Mouse (Mus musculus) embryonic fibroblast, embryonic 13.5 days (primary cell): ENCODE data around the gene Mybph. TPM values are rescaled to one million over a fixed set of nuclear protein-coding genes. Genes with fewer than 3 reads are reported as not detected.
"Not testable (repeated sequence)": the region's sequence is repeated elsewhere in the genome, so short reads cannot be mapped to it uniquely, and the experiment has no call there.

Source experiments
- H3K27ac ChIP-seq: 2 replicates; pipeline ENCODE4 v1.5.1; 2012; ENCODE audit warnings: low read length, control low read depth, inconsistent platforms; ENCODE audit not compliant: insufficient read depth
- H3K4me1 ChIP-seq: 2 replicates; pipeline ENCODE4 v1.6.1; 2011; ENCODE audit warnings: low read length; ENCODE audit not compliant: control insufficient read depth, insufficient read depth
- H3K4me3 ChIP-seq: 2 replicates; pipeline ENCODE4 v1.5.1; 2011; ENCODE audit warnings: mild to moderate bottlenecking, control low read depth, low read length; ENCODE audit not compliant: insufficient read depth
- CTCF ChIP-seq: IDR thresholded peaks from 2 replicates; pipeline ENCODE4 v1.5.1; 2011; ENCODE audit warnings: mild to moderate bottlenecking, control low read depth, low read length, moderate library complexity, borderline replicate concordance; ENCODE audit not compliant: insufficient read depth
- POLR2A ChIP-seq: IDR thresholded peaks from 2 replicates; pipeline ENCODE4 v1.6.1; 2011; ENCODE audit warnings: low read depth, mild to moderate bottlenecking, control low read depth, low read length, moderate library complexity
- polyA plus RNA-seq: library from polyadenylated mRNA; stranded (reverse); fragments of >200 nt; gene quantifications from 2 replicates; pipeline ENCODE4 v1.2.4, GENCODE M21; 2011; ENCODE audit warnings: low read depth; ENCODE audit not compliant: missing spikeins, insufficient read length

The Mybph gene
- polyA plus RNA-seq, 1 experiment = not detected

DNA sequence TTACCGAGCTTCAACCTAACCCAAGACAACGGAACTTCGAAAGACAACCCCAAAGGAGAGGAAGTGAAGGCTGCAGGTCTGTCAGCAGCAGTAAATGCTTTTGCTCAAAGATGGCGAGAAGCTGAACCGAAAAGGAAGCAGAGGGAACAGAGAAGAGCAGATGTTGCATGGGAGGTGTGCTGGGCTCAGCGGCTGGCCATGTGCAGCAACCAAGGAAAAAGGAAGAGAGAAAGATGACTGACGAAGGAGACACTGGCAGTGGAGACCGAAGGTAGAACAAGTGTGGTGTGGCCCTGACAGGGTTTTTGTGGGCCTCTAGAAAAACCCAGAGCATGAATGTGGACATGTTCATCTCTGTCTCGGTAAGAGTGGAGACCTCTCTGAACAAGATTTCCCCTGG, 47.5 kb downstream of the Mybph start:
- TF ChIP-seq POLR2A (no peak), CTCF (no peak)
- Histone ChIP-seq H3K27ac (no peak overlapping the region), H3K4me1 (peaks cover 3% of the 10 kb centered on the region; the same call in 1 of the 2 replicates), H3K4me3 (no peak overlapping the region)

DNA sequence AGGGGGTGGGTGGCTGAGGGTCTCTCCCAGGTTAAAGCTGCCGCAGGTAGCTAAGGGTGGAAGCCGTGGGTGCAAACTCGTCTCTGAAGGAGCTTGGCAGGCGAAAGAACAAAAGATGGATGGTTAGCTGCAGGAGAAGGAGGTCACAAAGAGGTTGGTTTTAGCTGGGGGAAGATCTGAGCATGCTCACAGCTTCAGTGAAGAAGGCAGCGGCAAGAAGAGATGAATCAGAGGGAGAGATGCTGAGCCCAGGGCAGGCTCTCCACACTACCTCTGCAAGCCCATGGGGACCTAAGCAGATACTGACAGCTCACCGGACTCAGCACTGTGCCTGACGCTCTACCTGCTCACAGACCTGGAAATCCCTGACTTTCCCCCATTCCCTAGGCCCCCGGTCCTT, 48.0 kb downstream of the Mybph start:
- TF ChIP-seq POLR2A (no peak), CTCF (no peak)
- H3K27ac ChIP-seq = no peak overlapping the region
- no peak overlapping the region for H3K4me3 ChIP-seq
- no peaks in the 10 kb centered on the region for H3K4me1 ChIP-seq

DNA sequence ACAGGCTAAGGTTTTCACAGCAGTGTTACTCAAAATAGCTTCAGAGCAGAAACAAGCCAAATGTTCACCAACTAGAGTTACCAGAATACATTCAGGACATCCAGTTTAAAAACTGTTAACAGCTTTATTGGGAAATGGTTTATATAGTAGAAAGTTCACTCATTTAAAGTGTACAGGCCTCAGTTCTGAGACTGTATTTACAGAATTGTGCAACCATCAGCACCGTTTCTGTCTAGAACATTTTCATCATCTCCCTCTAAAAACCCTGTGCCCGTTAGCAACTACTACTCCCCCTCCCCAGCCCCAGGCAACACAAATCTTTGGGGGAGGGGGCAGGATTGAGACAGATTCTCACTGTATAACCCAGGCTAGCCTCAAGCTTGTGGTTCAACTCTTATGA, 49.0 kb downstream of the Mybph start:
- Histone ChIP-seq H3K4me3 (no peak overlapping the region), H3K27ac (no peak overlapping the region), H3K4me1 (no peaks in the 10 kb centered on the region)
- no peak for TF ChIP-seq CTCF
- no peak for TF ChIP-seq POLR2A

DNA sequence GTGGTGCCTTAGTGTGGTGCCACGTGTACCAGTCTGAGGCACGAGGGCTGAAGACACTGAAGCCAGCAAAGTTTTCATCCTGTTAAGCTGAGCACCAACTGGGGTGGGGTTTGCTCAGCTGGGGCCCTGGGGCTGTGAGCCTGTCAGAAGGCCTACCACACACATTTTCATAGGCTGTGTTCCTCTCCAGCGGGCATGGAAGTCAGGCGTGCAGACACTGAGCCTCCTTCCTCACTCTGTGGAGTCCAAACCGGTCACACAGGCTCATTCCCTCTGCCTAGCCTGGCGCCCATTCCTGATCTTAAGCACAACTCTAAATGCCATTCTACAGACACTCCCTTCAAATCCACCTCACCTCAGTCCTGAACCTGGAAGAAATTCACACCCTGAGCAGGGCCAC, 50.3 kb downstream of the Mybph start:
- TF ChIP-seq CTCF = no peak
- no peak for TF ChIP-seq POLR2A
- no peak overlapping the region for H3K27ac ChIP-seq
- no peak overlapping the region for H3K4me3 ChIP-seq
- H3K4me1 ChIP-seq = no peaks in the 10 kb centered on the region

DNA sequence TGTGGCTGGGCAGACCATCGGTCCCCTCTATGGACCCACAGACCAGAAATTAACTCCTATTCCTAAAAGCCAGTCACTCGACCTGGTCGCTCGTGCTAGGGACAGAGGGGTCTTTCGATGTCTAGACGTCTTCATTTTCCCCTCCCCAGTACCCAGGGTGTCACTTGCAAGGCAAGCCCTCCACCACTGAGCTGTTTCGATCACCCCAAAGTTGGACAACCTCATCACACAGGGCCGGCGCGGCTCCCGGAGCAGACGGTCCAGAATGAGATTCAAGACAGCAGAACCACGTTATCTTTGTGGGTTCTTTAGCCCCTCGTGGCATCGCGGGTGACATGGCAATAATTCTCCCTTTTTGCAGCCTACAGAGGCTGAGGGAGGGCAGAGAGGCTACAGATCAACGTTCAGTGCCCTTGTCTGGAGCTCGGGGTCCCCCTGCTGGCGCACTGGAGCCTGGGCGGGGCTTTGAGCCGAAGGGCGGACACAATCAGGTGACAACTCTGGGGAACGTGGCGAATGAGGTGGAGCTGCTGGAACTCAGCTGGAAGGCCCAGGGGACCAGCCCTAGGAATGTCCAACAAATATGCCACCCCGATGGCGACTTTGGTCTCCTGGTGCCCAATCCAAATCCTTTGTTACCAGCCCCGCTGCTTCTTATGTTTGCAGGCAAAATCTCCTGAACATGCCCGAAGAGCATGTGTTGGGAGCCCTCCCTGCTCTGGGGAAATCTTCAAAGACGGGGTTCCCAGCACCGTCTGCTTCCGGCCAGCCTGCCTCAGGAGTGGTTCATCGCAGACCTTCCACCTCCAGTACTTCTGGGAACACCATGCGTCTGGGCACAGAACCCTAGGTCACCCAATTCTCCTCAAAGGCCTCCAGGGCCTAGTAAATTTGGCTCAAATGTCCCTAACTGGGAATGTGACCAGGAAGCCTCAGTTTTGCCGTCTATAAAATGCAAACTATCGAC, 51.0 kb downstream of the Mybph start:
- TF ChIP-seq POLR2A (no peak), CTCF (peak; percentile 82)
- no peaks in the 10 kb centered on the region for H3K4me1 ChIP-seq
- H3K27ac ChIP-seq = no peak overlapping the region
- H3K4me3 ChIP-seq = no peak overlapping the region

DNA sequence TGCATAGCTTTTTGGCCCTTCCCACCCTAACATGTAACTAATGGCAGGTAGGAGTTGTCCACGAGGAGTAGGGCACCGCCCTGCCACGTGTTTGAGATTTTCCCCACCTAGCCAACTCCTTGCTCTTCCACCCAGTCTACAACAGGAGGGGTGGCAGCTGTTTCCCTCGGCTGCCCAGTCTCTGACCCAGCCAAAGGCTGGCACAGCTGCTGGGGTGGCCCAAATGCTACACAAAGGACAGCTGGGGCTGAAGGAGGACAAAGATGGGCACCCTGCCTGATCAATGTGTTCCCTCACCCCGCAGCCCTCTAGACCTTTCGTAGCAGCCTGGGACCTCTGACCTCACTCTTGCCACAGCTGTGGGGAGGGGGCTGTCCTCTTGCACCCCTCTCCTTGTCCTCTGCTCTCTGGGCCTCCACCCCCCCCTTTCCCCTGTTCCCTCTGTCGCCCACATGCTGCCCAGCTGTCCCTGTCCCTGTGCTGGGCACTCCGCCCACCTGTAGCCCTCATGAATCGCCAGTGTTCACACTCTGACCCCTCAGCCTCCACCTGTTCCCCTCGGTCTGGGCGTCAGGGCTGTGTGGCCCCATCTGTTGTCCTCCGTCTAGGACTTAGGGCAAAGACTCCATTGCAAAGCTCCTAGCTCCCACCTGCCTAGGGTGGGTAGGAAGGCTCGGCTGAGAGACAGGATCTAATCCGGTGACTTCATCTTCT, 51.9 kb downstream of the Mybph start:
- no peak for TF ChIP-seq POLR2A
- TF ChIP-seq CTCF = no peak
- no peak overlapping the region for H3K27ac ChIP-seq
- no peak overlapping the region for H3K4me3 ChIP-seq
- no peaks in the 10 kb centered on the region for H3K4me1 ChIP-seq

DNA sequence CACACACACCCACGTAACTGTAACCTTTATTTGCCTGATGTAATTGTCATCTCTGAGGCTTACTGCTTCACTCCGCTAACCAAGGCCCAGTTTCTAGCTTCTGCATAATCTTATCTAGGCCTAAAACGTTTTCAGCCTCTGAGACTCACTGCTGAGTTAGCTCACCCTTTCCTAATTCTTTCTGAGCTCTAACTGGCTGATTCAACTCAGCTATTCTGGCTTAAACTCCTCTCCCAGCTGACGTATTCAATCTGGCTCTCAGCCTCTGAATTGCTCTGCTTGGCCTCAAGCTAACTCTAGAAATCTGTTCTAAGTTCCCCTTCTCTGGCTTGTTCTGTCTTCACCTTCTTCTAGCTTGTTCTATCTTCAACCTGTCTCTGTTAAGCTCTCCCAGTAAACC, 53.3 kb downstream of the Mybph start:
- TF ChIP-seq CTCF (no peak), POLR2A (no peak)
- H3K4me3 ChIP-seq = no peak overlapping the region
- H3K4me1 ChIP-seq = no peaks in the 10 kb centered on the region
- H3K27ac ChIP-seq = no peak overlapping the region

DNA sequence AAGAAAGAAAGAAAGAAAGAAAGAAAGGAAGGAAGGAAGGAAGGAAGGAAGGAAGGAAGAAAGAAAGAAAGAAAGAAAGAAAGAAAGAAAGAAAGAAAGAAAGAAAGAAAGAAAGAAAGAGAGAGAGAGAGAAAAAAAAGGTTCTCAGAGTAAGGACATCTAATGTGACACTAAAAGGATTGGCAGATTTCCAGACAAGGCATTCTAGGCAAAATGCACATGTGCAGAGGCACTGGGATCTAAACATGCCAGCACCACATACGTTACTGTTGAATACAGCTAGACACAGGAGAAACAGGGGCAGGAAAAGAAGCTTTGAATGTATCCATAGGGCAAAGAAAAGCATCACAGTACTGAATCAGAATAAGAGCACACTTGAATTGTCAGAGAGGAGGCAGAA, 56.4 kb downstream of the Mybph start:
- not testable (repeated sequence) for H3K4me1 ChIP-seq, H3K4me3 ChIP-seq, H3K27ac ChIP-seq

Other genes starting within 250 kb of the Mybph start
- gene Fmod, start 156.2 kb upstream of the Mybph start, polyA plus RNA-seq = 35.4 and 74.2 TPM in 2 replicates
- gene Btg2, start 114.3 kb upstream of the Mybph start, polyA plus RNA-seq = 96.4 and 125 TPM in 2 replicates
- gene Chit1, start 82.2 kb upstream of the Mybph start, polyA plus RNA-seq = not detected in 2 replicates
- gene Chil1, start 11.3 kb upstream of the Mybph start, polyA plus RNA-seq = 5.0 and 9.6 TPM in 2 replicates
- 0.20 and 0.79 TPM in 2 replicates for gene Adora1, start 42.0 kb downstream of the Mybph start, polyA plus RNA-seq
- gene Myog, start 96.5 kb downstream of the Mybph start, polyA plus RNA-seq = not detected in 2 replicates
- gene Ppfia4, start 139.5 kb downstream of the Mybph start, polyA plus RNA-seq = 1.2 and 1.4 TPM in 2 replicates
- 66.3 and 68.0 TPM in 2 replicates for gene Tmem183a, start 168.5 kb downstream of the Mybph start, polyA plus RNA-seq
- gene 4933406M09Rik, start 192.5 kb downstream of the Mybph start, polyA plus RNA-seq = not detected in 2 replicates
- gene Cyb5r1, start 212.1 kb downstream of the Mybph start, polyA plus RNA-seq = 135 and 158 TPM in 2 replicates
- gene Adipor1, start 221.9 kb downstream of the Mybph start, polyA plus RNA-seq = 87.5 and 99.8 TPM in 2 replicates